Mouse (Mus musculus) adrenal gland, postnatal 25 days (tissue): ENCODE measurements around the gene Rsg1. TPM values are rescaled to one million over a fixed set of nuclear protein-coding genes. Genes with fewer than 3 reads are reported as not detected.

Experiments
- DNase-seq: peaks from one replicate; pipeline ENCODE4 v3.0.0; 2021; ENCODE audit warnings: mixed read lengths
- total RNA-seq: library from RNA; stranded (reverse); gene quantifications from 2 replicates; pipeline ENCODE4 v1.2.3, GENCODE M21; 2021

Rsg1 gene
- total RNA-seq, 1 experiment from 2014 or later: 1.4 TPM

- DNase-seq: no peak
Measured at GRCm38 (mm10) chr4:141212892-141213291, 864 bp upstream of the Rsg1 start.

GRCm38 (mm10) chr4:141213342-141213741 lies 414 bp upstream of the Rsg1 start:
- no peak for DNase-seq

GRCm38 (mm10) chr4:141214337-141214851 lies 638 bp downstream of the Rsg1 start:
- DNase-seq: peak; percentile 32

- DNase-seq: peak; percentile 42
Measured at GRCm38 (mm10) chr4:141219583-141220213, 5.9 kb downstream of the Rsg1 start.

- DNase-seq: no peak
Measured at GRCm38 (mm10) chr4:141221848-141222247, 8.1 kb downstream of the Rsg1 start.

GRCm38 (mm10) chr4:141222752-141223151 lies 9.0 kb downstream of the Rsg1 start:
- DNase-seq: no peak

GRCm38 (mm10) chr4:141228687-141229086 lies 14.9 kb downstream of the Rsg1 start:
- no peak for DNase-seq

GRCm38 (mm10) chr4:141233196-141233595 lies 19.4 kb downstream of the Rsg1 start:
- DNase-seq: no peak

- DNase-seq: no peak
Measured at GRCm38 (mm10) chr4:141235537-141236111, 21.9 kb downstream of the Rsg1 start.

GRCm38 (mm10) chr4:141236856-141237255 lies 23.1 kb downstream of the Rsg1 start:
- DNase-seq: no peak

GRCm38 (mm10) chr4:141238492-141239387 lies 25.0 kb downstream of the Rsg1 start:
- DNase-seq: no peak

- DNase-seq: peak; percentile 95
Measured at GRCm38 (mm10) chr4:141239388-141240125, 25.8 kb downstream of the Rsg1 start, which contains the start of gene Arhgef19. Gene Arhgef19, plus strand, starts transcription at chr4:141239499.

GRCm38 (mm10) chr4:141240617-141241016 lies 26.9 kb downstream of the Rsg1 start:
- DNase-seq: peak; percentile 79

- DNase-seq: no peak
Measured at GRCm38 (mm10) chr4:141241861-141242260, 28.1 kb downstream of the Rsg1 start.

GRCm38 (mm10) chr4:141242651-141243241 lies 29.0 kb downstream of the Rsg1 start:
- no peak for DNase-seq

- no peak for DNase-seq
Measured at GRCm38 (mm10) chr4:141243636-141244035, 29.9 kb downstream of the Rsg1 start.

GRCm38 (mm10) chr4:141244401-141244800 lies 30.6 kb downstream of the Rsg1 start:
- no peak for DNase-seq

- peak; percentile 88 for DNase-seq
Measured at GRCm38 (mm10) chr4:141244931-141245425, 31.2 kb downstream of the Rsg1 start.

- DNase-seq: peak; percentile 63
Measured at GRCm38 (mm10) chr4:141246089-141246997, 32.6 kb downstream of the Rsg1 start.

- DNase-seq: peak; percentile 48
Measured at GRCm38 (mm10) chr4:141246998-141247350, 33.2 kb downstream of the Rsg1 start.
